8 mouse cellular contexts compared by ENCODE assay signal in genomic region chr17:25716711-25717637, GRCm38 (mm10). TPM values are rescaled to one million over a fixed set of nuclear protein-coding genes. Genes with fewer than 3 reads are reported as not detected.
A peak's percentile ranks its signal among the peaks of the same experiment; 100 is the strongest.
DNase-seq lines count a peak whose midpoint lies in the region; ATAC-seq and TF ChIP-seq lines count a peak whose summit lies in the region.

Gene Gng13, plus strand, starts transcription at chr17:25717171.

- H3K4me2 ChIP-seq in lung, embryonic 16.5 days (ENCODE audit: low read depth, low read length): peak within 1 kb of the TSS; percentile 75
- peak within 1 kb of the TSS; percentile 81 for H3K4me2 ChIP-seq in embryonic facial prominence, embryonic 14.5 days (ENCODE audit: low read depth, low read length)
- peak within 1 kb of the TSS; percentile 93 for H3K4me2 ChIP-seq in intestine, embryonic 15.5 days (replicated peaks)
- peak within 1 kb of the TSS; percentile 60 for H3K4me2 ChIP-seq in limb, embryonic 15.5 days

- peaks cover 10% of the 10 kb centered on the region for H3K4me1 ChIP-seq in lung, embryonic 16.5 days (replicated peaks; ENCODE audit: control insufficient read depth, insufficient read depth, low read length)
- H3K4me1 ChIP-seq in embryonic facial prominence, embryonic 14.5 days (ENCODE audit: control insufficient read depth, insufficient read depth, low read length): no peaks in the 10 kb centered on the region
- H3K4me1 ChIP-seq in intestine, embryonic 15.5 days (replicated peaks): peaks cover 12% of the 10 kb centered on the region
- peaks cover 18% of the 10 kb centered on the region for H3K4me1 ChIP-seq in limb, embryonic 15.5 days
- peaks cover 6% of the 10 kb centered on the region; the same call in 1 of the 2 replicates for H3K4me1 ChIP-seq in small intestine, adult 2 months (ENCODE audit: control insufficient read depth, insufficient read depth, insufficient read length, low read length)

- peak within 1 kb of the TSS; percentile 46 for H3K4me3 ChIP-seq in lung, embryonic 16.5 days (ENCODE audit: low read length)
- peak within 1 kb of the TSS; percentile 41 for H3K4me3 ChIP-seq in embryonic facial prominence, embryonic 14.5 days (ENCODE audit: low read depth, low read length)
- peak within 1 kb of the TSS; percentile 41 for H3K4me3 ChIP-seq in intestine, embryonic 15.5 days (replicated peaks)
- peak within 1 kb of the TSS; percentile 36 for H3K4me3 ChIP-seq in limb, embryonic 15.5 days
- H3K4me3 ChIP-seq in small intestine, adult 2 months (ENCODE audit: low read depth, low read length): peak within 1 kb of the TSS; percentile 21

- TF ChIP-seq CTCF in small intestine, adult 2 months (IDR thresholded peaks at IDR 0.05; ENCODE audit: extremely low read depth, insufficient read length, insufficient replicate concordance, low read depth, low read length): no peak

- peaks cover 8% of the 10 kb centered on the region for H3K36me3 ChIP-seq in lung, embryonic 16.5 days (ENCODE audit: control insufficient read depth, insufficient read depth, low read length)
- H3K36me3 ChIP-seq in embryonic facial prominence, embryonic 14.5 days (ENCODE audit: control insufficient read depth, insufficient read depth, low read length): peaks cover 12% of the 10 kb centered on the region
- peaks cover 7% of the 10 kb centered on the region; the same call in 1 of the 2 replicates for H3K36me3 ChIP-seq in intestine, embryonic 15.5 days
- H3K36me3 ChIP-seq in limb, embryonic 15.5 days: peaks cover 31% of the 10 kb centered on the region
- H3K36me3 ChIP-seq in small intestine, adult 2 months (ENCODE audit: control insufficient read depth, insufficient read depth, low read length): no peaks in the 10 kb centered on the region

- peak within 1 kb of the TSS; percentile 49 for H3K9ac ChIP-seq in lung, embryonic 16.5 days (ENCODE audit: low read length)
- H3K9ac ChIP-seq in embryonic facial prominence, embryonic 14.5 days (ENCODE audit: low read depth, low read length): peak within 1 kb of the TSS; percentile 61
- peak within 1 kb of the TSS; percentile 44; the same call in 1 of the 2 replicates for H3K9ac ChIP-seq in intestine, embryonic 15.5 days
- H3K9ac ChIP-seq in limb, embryonic 15.5 days: peak within 1 kb of the TSS; percentile 21

- no peaks in the 10 kb centered on the region for H3K9me3 ChIP-seq in lung, embryonic 16.5 days (ENCODE audit: control insufficient read depth, low read length)
- H3K9me3 ChIP-seq in embryonic facial prominence, embryonic 14.5 days (ENCODE audit: control insufficient read depth, low read length): no peaks in the 10 kb centered on the region
- no peaks in the 10 kb centered on the region for H3K9me3 ChIP-seq in intestine, embryonic 15.5 days
- no peaks in the 10 kb centered on the region for H3K9me3 ChIP-seq in limb, embryonic 15.5 days

- DNase-seq in lung, postnatal 36 days: no peak
- DNase-seq in embryonic facial prominence, embryonic 14.5 days (ENCODE audit: low spot score): no peak
- DNase-seq in spleen, adult 18-20 months: no peak

- TF ChIP-seq POLR2A in small intestine, adult 2 months (IDR thresholded peaks at IDR 0.05; ENCODE audit: low read depth, low read length): no peak

- ATAC-seq in lung, embryonic 16.5 days (ENCODE audit: low read depth): peak; percentile 68
- ATAC-seq in embryonic facial prominence, embryonic 14.5 days (ENCODE audit: low read depth): 0 out of 2 replicates have a peak, but pooled peaks have one; percentile 28
- peak; percentile 74 for ATAC-seq in intestine, embryonic 15.5 days
- 0 out of 2 replicates have a peak, but pooled peaks have one; percentile 17 for ATAC-seq in limb, embryonic 15.5 days (ENCODE audit: insufficient number of reproducible peaks, low FRiP score, low TSS enrichment, low read depth)
- no peak for ATAC-seq in erythroblast, adult 5-6 weeks (replicated peaks; ENCODE audit: low FRiP score, poor library complexity, severe bottlenecking)

- 2% methylated on average over 45 of the region's 45 CpGs for WGBS in lung, embryonic 16.5 days
- 2% methylated on average over 22 of the region's 45 CpGs for WGBS in embryonic facial prominence, embryonic 14.5 days
- WGBS in intestine, embryonic 15.5 days: under 1% methylated on average over 45 of the region's 45 CpGs
- WGBS in limb, embryonic 15.5 days: 2% methylated on average over 43 of the region's 45 CpGs
- 2% methylated on average over 45 of the region's 45 CpGs for WGBS in small intestine, adult 2 months

- H3K27ac ChIP-seq in lung, embryonic 16.5 days (ENCODE audit: low read length): no peak within 1 kb of the TSS
- H3K27ac ChIP-seq in embryonic facial prominence, embryonic 14.5 days (replicated peaks; ENCODE audit: low read depth, low read length): no peak within 1 kb of the TSS
- H3K27ac ChIP-seq in intestine, embryonic 15.5 days: no peak within 1 kb of the TSS
- no peak within 1 kb of the TSS for H3K27ac ChIP-seq in limb, embryonic 15.5 days
- H3K27ac ChIP-seq in small intestine, adult 2 months (ENCODE audit: insufficient read depth, low read depth, low read length): no peak within 1 kb of the TSS

- H3K27me3 ChIP-seq in lung, embryonic 16.5 days (ENCODE audit: control insufficient read depth, insufficient read depth, low read depth, low read length): peaks cover 18% of the 10 kb centered on the region
- peaks cover 31% of the 10 kb centered on the region for H3K27me3 ChIP-seq in embryonic facial prominence, embryonic 14.5 days (replicated peaks; ENCODE audit: control insufficient read depth, insufficient read depth, low read length)
- peaks cover 30% of the 10 kb centered on the region for H3K27me3 ChIP-seq in intestine, embryonic 15.5 days (replicated peaks)
- H3K27me3 ChIP-seq in limb, embryonic 15.5 days: peaks cover 34% of the 10 kb centered on the region
- H3K27me3 ChIP-seq in small intestine, adult 2 months (ENCODE audit: control insufficient read depth, insufficient read depth, low read length): peaks cover 6% of the 10 kb centered on the region; the same call in 1 of the 2 replicates

RNA-seq across cellular contexts. Expression of gene Gng13, which starts in this region (rescaled TPM):
- polyA plus RNA-seq in lung, embryonic 16.5 days (2015; fragmentation: Nextera tagmentation; extraction: Ambion mirVana): 2.5 and 2.8 TPM in 2 replicates
- polyA plus RNA-seq in embryonic facial prominence, embryonic 14.5 days (2014; fragmentation: Nextera tagmentation; extraction: Ambion mirVana): 14.6 and 28.5 TPM in 2 replicates
- polyA plus RNA-seq in intestine, embryonic 15.5 days (2015; fragmentation: Nextera tagmentation; extraction: Ambion mirVana): 2.6 and 2.9 TPM in 2 replicates
- 4.8 and 6.1 TPM in 2 replicates for polyA plus RNA-seq in limb, embryonic 15.5 days (2015; fragmentation: Nextera tagmentation; extraction: Ambion mirVana)
- polyA plus RNA-seq in small intestine, adult 2 months (2012; rRNA removed): 0.20 and 0.30 TPM in 2 replicates
- not detected in 2 replicates for total RNA-seq in erythroblast, adult 5-6 weeks (2015; ENCODE audit: low replicate concordance)
- 0.70 TPM in 1 of 2 replicates, not detected in the other for total RNA-seq in erythroblast, adult 5-6 weeks (2017; ENCODE audit: low replicate concordance)
